ENCODE assay signal across 8 mouse cellular contexts in the genomic region with DNA sequence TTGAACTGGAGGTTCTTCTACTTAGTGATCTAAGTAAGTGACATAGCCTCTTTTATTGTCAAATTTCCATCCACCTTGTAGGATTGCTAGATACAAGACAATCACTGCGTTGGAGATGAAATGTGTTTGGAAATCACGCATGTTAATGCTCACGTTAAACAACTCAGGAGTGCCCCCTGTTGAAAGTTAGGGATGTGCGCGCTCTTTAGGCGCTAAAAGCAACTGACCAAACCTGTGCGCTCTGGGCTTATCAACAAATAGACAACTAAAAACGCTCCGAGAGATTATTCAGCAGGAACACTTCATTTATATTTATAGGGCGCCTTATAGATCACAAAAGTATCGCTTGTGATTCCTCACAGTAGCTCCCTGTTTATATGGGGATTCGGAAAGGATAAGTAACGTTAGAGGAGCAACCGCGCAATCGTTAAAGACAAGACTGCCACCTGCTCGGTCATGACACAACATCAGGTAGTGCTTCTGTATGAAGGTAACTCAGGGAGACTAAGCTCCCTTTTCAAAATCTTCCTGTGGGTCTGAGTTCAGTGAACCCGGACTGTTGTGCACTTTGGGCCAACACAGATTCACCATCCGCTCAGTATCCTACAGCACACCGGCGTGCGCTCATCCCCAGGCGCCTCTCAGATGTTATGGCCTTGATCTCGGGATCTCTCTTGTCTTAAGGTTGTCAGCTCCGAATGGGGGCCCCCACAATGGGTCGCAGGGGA. TPM values are rescaled to one million over a fixed set of nuclear protein-coding genes. Genes with fewer than 3 reads are reported as not detected.
DNase-seq lines count a peak whose midpoint lies in the region; ATAC-seq lines count a peak whose summit lies in the region.

No protein-coding gene starts in this region.

- peak overlapping the region; percentile 86 for H3K4me2 ChIP-seq in hindbrain, embryonic 12.5 days (replicated peaks)

- peak overlapping the region; percentile 35; the same call in 1 of the 2 replicates for H3K27ac ChIP-seq in hindbrain, embryonic 12.5 days

- peak; percentile 80 for DNase-seq in gastrocnemius, adult 18-20 months (ENCODE audit: low spot score)
- no peak for DNase-seq in gastrocnemius, postnatal 10 days
- peak; percentile 91 for DNase-seq in brain, adult 2 months (ENCODE audit: low read depth, low spot score)
- peak; percentile 66 to 71 for DNase-seq in left cerebral cortex, postnatal 14 days (ENCODE audit: low spot score in 2 of 2)
- peak; percentile 57 to 70 for DNase-seq in spleen, postnatal 36 days (ENCODE audit: low spot score in 2 of 2)

- H3K36me3 ChIP-seq in hindbrain, embryonic 12.5 days = peaks cover 19% of the 10 kb centered on the region
- H3K36me3 ChIP-seq in megakaryocyte, embryonic 14.5 days (replicated peaks; ENCODE audit: low read length) = peaks cover 27% of the 10 kb centered on the region

- WGBS in hindbrain, embryonic 12.5 days = 2% methylated on average over 26 of the region's 26 CpGs

- peak; percentile 23; the same call in 1 of the 2 replicates for ATAC-seq in erythroblast, adult 5-6 weeks (replicated peaks; ENCODE audit: low FRiP score, poor library complexity, severe bottlenecking)
- ATAC-seq in hindbrain, embryonic 12.5 days (ENCODE audit: low FRiP score) = peak; percentile 59; the same call in 1 of the 2 replicates

- H3K9me3 ChIP-seq in hindbrain, embryonic 12.5 days (replicated peaks) = no peaks in the 10 kb centered on the region
- no peaks in the 10 kb centered on the region for H3K9me3 ChIP-seq in megakaryocyte, embryonic 14.5 days

- peak overlapping the region; percentile 92 for H3K4me3 ChIP-seq in hindbrain, embryonic 12.5 days
- H3K4me3 ChIP-seq in megakaryocyte, embryonic 14.5 days (replicated peaks) = peak overlapping the region; percentile 96

- H3K9ac ChIP-seq in hindbrain, embryonic 12.5 days = peak overlapping the region; percentile 68

- H3K4me1 ChIP-seq in hindbrain, embryonic 12.5 days = peaks cover 21% of the 10 kb centered on the region
- peaks cover 54% of the 10 kb centered on the region for H3K4me1 ChIP-seq in megakaryocyte, embryonic 14.5 days

- H3K27me3 ChIP-seq in hindbrain, embryonic 12.5 days = no peaks in the 10 kb centered on the region
- peaks cover 12% of the 10 kb centered on the region for H3K27me3 ChIP-seq in megakaryocyte, embryonic 14.5 days (replicated peaks)

- intact Hi-C loops in left cerebral cortex, postnatal 14 days (cut with DNase I) = loop anchor here (1.0 to 5.0 kb wide), 2 partner anchors 42 to 61 kb away; partner anchors contain the start of gene Grasp

RNA-seq across cellular contexts. Expression of gene Atg101, which starts 0.7 kb away (rescaled TPM):
- 10 to 100 TPM; 25.0 to 31.3 TPM for total RNA-seq in gastrocnemius, adult 18-20 months (2021)
- 10 to 100 TPM; 24.4 to 27.2 TPM for total RNA-seq in gastrocnemius, postnatal 10 days (2021)
- 7.9 and 14.2 TPM in 2 replicates for total RNA-seq in erythroblast, adult 5-6 weeks (2015; ENCODE audit: low replicate concordance)
- total RNA-seq in erythroblast, adult 5-6 weeks (2017; ENCODE audit: low replicate concordance) = 13.0 and 14.1 TPM in 2 replicates
- 62.0 and 66.5 TPM in 2 replicates for polyA plus RNA-seq in hindbrain, embryonic 12.5 days (2016; fragmentation: Nextera tagmentation; extraction: Ambion mirVana)
- total RNA-seq in left cerebral cortex, postnatal 14 days (2021) = 10 to 100 TPM; 38.5 to 43.2 TPM
- polyA plus RNA-seq in megakaryocyte, embryonic 14.5 days (2012; ENCODE audit: insufficient read depth, low replicate concordance) = 36.9 and 65.9 TPM in 2 replicates

RNA-seq across cellular contexts. Expression of gene 6030408B16Rik, which starts 9.7 kb away (rescaled TPM):
- total RNA-seq in gastrocnemius, adult 18-20 months (2021) = under 1 TPM; 0.26 to 0.27 TPM
- total RNA-seq in gastrocnemius, postnatal 10 days (2021) = under 1 TPM; 0.54 to 0.77 TPM
- not detected in 2 replicates for total RNA-seq in erythroblast, adult 5-6 weeks (2015; ENCODE audit: low replicate concordance)
- not detected in 2 replicates for total RNA-seq in erythroblast, adult 5-6 weeks (2017; ENCODE audit: low replicate concordance)
- 0.31 and 0.87 TPM in 2 replicates for polyA plus RNA-seq in hindbrain, embryonic 12.5 days (2016; fragmentation: Nextera tagmentation; extraction: Ambion mirVana)
- under 1 TPM; 0.24 to 0.49 TPM for total RNA-seq in left cerebral cortex, postnatal 14 days (2021)
- 2.1 TPM in 1 of 2 replicates, not detected in the other for polyA plus RNA-seq in megakaryocyte, embryonic 14.5 days (2012; ENCODE audit: insufficient read depth, low replicate concordance)

RNA-seq across cellular contexts. Expression of gene Nr4a1, which starts 29.3 kb away (rescaled TPM):
- total RNA-seq in gastrocnemius, adult 18-20 months (2021) = 100 to 1,000 TPM; 206 to 234 TPM
- total RNA-seq in gastrocnemius, postnatal 10 days (2021) = 10 to 100 TPM; 22.5 to 23.1 TPM
- total RNA-seq in erythroblast, adult 5-6 weeks (2015; ENCODE audit: low replicate concordance) = 3.3 and 11.3 TPM in 2 replicates
- 6.0 and 15.7 TPM in 2 replicates for total RNA-seq in erythroblast, adult 5-6 weeks (2017; ENCODE audit: low replicate concordance)
- 4.4 and 5.5 TPM in 2 replicates for polyA plus RNA-seq in hindbrain, embryonic 12.5 days (2016; fragmentation: Nextera tagmentation; extraction: Ambion mirVana)
- 10 to 100 TPM; 65.6 to 78.4 TPM for total RNA-seq in left cerebral cortex, postnatal 14 days (2021)
- polyA plus RNA-seq in megakaryocyte, embryonic 14.5 days (2012; ENCODE audit: insufficient read depth, low replicate concordance) = 2.9 and 6.8 TPM in 2 replicates

RNA-seq across cellular contexts. Expression of gene Grasp, which starts 59.4 kb away (rescaled TPM):
- total RNA-seq in gastrocnemius, adult 18-20 months (2021) = 1 to 10 TPM; 4.4 to 5.1 TPM
- 10 to 100 TPM in 1 of 2 experiments, 1 to 10 TPM in 1; 9.0 to 11.5 TPM for total RNA-seq in gastrocnemius, postnatal 10 days (2021)
- not detected in 2 replicates for total RNA-seq in erythroblast, adult 5-6 weeks (2015; ENCODE audit: low replicate concordance)
- 0.84 TPM in 1 of 2 replicates, not detected in the other for total RNA-seq in erythroblast, adult 5-6 weeks (2017; ENCODE audit: low replicate concordance)
- 4.8 and 8.2 TPM in 2 replicates for polyA plus RNA-seq in hindbrain, embryonic 12.5 days (2016; fragmentation: Nextera tagmentation; extraction: Ambion mirVana)
- 10 to 100 TPM; 58.2 to 67.1 TPM for total RNA-seq in left cerebral cortex, postnatal 14 days (2021)
- 0.47 TPM in 1 of 2 replicates, not detected in the other for polyA plus RNA-seq in megakaryocyte, embryonic 14.5 days (2012; ENCODE audit: insufficient read depth, low replicate concordance)
